Mouse (Mus musculus) limb, embryonic 12.5 days (tissue): ENCODE data around the gene Lypd6b. TPM values are rescaled to one million over a fixed set of nuclear protein-coding genes. Genes with fewer than 3 reads are reported as not detected.
A peak's percentile ranks its signal among the peaks of the same experiment; 100 is the strongest.

Source experiments
- ATAC-seq: fragments of 200-750 bp; cut with Nextera tagmentation; 2 replicates; pipeline ENCODE4 v1.8.0; 2017; ENCODE audit warnings: low read depth, moderate TSS enrichment; ENCODE audit not compliant: insufficient number of reproducible peaks, insufficient read depth, low FRiP score, low TSS enrichment
- H3K27ac ChIP-seq: fragments of 300-500 bp; sonication (generic); 2 replicates; pipeline ENCODE4 v1.5.1; 2016; ENCODE audit warnings: mild to moderate bottlenecking, moderate library complexity
- H3K27me3 ChIP-seq: fragments of 300-500 bp; sonication (generic); 2 replicates; pipeline ENCODE4 v1.6.1; 2016; ENCODE audit warnings: mild to moderate bottlenecking, moderate library complexity
- H3K36me3 ChIP-seq: fragments of 300-500 bp; sonication (generic); 2 replicates; pipeline ENCODE4 v1.6.1; 2016; ENCODE audit warnings: mild to moderate bottlenecking, moderate library complexity
- H3K4me1 ChIP-seq: fragments of 300-500 bp; sonication (generic); replicated peaks from 2 replicates; pipeline ENCODE4 v1.6.1; 2016
- H3K4me2 ChIP-seq: fragments of 300-500 bp; sonication (generic); 2 replicates; pipeline ENCODE4 v1.6.1; 2016; ENCODE audit warnings: mild to moderate bottlenecking, moderate library complexity
- H3K4me3 ChIP-seq: fragments of 300-500 bp; sonication (generic); replicated peaks from 2 replicates; pipeline ENCODE4 v1.5.1; 2016; ENCODE audit warnings: mild to moderate bottlenecking
- H3K9ac ChIP-seq: fragments of 300-500 bp; sonication (generic); replicated peaks from 2 replicates; pipeline ENCODE4 v1.6.1; 2016; ENCODE audit warnings: mild to moderate bottlenecking, moderate library complexity
- H3K9me3 ChIP-seq: fragments of 300-500 bp; sonication (generic); 2 replicates; pipeline ENCODE4 v1.6.1; 2016; ENCODE audit warnings: mild to moderate bottlenecking, moderate library complexity
- WGBS: fragments of 180-500 bp; shearing (Covaris S2); methylation state at CpG from one replicate; pipeline ENCODE4 v1.1.7; 2016; 5-methylcytosine and 5-hydroxymethylcytosine counted together
- polyA plus RNA-seq: library from polyadenylated mRNA; unstranded; fragments of >200 nt; fragmentation: Nextera tagmentation; extraction: Ambion mirVana; gene quantifications from 2 replicates; pipeline ENCODE4 v1.2.1, GENCODE M21; 2016

Gene Lypd6b
- polyA plus RNA-seq, 1 experiment from 2014 or later: 7.3 TPM

DNA sequence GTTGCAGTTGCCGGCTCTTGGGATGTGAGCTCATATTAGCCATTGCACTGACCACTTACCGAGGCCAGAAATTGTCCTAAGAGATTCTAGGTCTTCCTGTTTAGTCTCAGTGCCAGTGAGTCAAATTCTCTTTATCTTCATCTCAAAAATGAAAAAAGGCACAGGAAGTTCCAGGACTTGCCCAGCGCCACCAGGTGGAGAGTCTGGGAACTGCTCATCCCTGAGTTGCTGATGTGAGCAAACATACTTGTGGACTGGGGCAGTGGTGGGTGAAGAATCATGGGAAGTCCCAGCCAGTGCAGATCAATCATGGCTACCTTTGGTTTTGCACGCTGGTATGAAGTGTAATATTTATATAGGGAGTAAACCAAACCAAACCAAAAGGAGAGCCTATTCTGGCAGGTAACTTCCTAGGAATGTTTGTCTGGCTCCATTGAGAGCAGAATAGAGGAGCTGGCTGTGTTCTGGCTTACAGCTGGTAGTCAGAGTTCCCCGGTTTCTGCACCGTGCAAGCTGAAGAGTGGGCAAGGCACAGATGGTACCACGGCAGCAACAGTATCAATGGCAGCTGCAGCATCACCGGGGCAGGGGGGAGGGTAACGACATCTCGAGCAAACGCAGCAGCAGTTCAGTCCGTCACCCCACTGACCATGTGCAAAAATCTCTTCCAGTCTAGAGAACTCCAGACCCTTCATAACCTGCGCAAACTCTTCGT is 38.7 kb upstream of the Lypd6b start:
- H3K27me3 ChIP-seq: no peaks in the 10 kb centered on the region
- 75% methylated on average over 14 of the region's 14 CpGs for WGBS
- H3K36me3 ChIP-seq: peaks cover 46% of the 10 kb centered on the region
- H3K9ac ChIP-seq: no peak overlapping the region
- no peak overlapping the region for H3K4me3 ChIP-seq
- H3K9me3 ChIP-seq: no peaks in the 10 kb centered on the region
- ATAC-seq: no peak
- peaks cover 10% of the 10 kb centered on the region; the same call in 1 of the 2 replicates for H3K4me1 ChIP-seq
- H3K4me2 ChIP-seq: no peak overlapping the region
- no peak overlapping the region for H3K27ac ChIP-seq

DNA sequence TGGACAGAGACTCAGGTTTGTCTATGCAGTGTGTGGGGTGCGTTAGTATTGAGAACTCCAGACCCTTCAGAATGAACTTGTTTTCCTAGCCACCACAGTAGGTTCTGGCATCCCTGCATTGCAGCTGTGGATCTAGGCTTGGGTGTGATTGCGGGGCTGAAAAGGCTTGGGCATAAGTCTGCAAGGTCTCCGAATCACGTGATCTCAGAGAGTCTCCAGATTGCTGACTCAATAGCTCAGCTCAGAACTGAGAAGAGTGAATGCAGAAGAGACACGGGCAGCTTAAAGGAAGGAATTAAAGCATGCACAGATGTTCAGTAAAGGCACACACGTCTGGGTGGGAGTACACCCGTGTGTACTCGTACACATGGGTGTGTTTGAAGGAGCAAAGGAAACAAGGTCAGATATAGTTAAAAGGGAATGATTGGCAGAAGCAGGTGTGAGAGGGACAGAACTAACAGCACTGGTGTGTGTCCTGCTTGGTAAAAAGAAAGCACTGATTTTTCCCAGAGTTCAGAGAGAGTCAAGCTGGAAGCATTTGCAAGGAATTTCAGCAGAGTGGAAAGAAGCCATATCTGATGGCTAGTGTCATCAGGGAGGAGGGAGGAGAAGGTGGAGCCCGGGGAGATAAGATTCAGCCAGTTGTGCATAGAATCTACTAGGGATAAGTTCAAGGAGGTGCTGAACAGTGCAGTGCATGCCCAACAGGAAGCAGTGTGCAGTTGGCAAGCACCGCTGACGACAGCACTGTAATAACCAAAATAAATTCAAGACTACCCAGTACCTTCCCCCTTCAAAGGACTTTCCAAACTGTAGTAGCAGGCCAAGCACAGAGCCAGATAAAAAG is 37.5 kb upstream of the Lypd6b start:
- H3K36me3 ChIP-seq: peaks cover 54% of the 10 kb centered on the region

DNA sequence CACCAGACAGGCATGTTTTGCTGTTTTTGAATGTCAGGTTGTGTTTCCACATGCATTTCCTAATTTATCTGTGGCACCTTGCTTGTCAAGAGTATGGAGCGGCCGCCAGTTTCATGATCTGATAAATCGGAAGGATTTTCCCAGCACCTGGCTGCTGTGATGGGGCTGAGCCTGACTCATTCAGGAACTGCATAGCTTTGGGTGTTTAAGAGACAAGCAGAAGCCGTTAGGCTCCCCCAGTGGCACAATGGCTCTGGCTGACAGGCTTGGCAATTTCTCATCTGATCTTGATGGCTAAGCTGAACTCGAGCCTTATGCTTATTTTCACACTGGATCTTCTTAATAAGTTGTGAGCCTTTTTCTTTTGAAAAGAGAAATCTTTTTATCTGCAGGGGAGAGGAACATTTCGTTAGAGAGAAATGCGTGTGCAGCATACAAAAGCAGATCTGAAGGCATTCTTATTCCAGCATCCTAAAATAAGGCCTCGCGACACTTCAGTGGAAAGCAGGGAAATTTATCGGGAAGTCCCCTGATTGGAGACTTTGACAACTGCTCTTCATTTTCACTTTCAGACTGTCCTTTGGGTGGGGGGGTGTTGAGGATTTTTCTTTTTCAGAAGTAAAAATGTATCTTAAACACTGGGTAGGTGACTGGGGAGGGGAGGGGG is 35.8 kb upstream of the Lypd6b start:
- Histone ChIP-seq H3K4me3 (no peak overlapping the region), H3K4me2 (no peak overlapping the region), H3K4me1 (peaks cover 9% of the 10 kb centered on the region; the same call in 1 of the 2 replicates), H3K36me3 (peaks cover 51% of the 10 kb centered on the region), H3K9ac (no peak overlapping the region), H3K9me3 (no peaks in the 10 kb centered on the region), H3K27ac (no peak overlapping the region), H3K27me3 (no peaks in the 10 kb centered on the region)
- 87% methylated on average over 10 of the region's 10 CpGs for WGBS
- ATAC-seq: no peak

More for the DNA sequence above, 37.5 kb upstream of the Lypd6b start:
- H3K4me3 ChIP-seq: no peak overlapping the region
- H3K4me2 ChIP-seq: no peak overlapping the region
- no peaks in the 10 kb centered on the region for H3K27me3 ChIP-seq
- no peak for ATAC-seq
- no peak overlapping the region for H3K9ac ChIP-seq
- peaks cover 4% of the 10 kb centered on the region; the same call in 1 of the 2 replicates for H3K4me1 ChIP-seq
- WGBS: 81% methylated on average over 11 of the region's 11 CpGs
- no peak overlapping the region for H3K27ac ChIP-seq
- H3K9me3 ChIP-seq: no peaks in the 10 kb centered on the region

DNA sequence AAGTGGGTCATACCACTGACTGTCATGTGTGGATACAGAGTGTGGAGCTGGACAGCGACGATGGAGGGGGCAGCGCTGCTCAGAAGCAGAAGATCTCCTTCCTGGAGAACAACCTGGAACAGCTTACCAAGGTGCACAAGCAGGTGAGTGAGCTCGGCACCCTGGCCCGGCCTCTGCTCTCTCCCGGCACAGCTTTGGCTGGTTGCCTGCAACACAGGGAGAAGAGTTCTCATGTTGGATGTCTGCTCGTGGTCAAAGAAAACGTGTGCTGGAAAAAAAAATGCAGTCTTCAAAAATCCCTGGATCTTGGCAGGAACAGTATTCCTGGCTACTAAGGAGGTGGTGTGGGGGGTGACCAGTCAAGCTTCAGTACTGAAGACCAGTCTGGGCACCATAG is 35.3 kb upstream of the Lypd6b start:
- Histone ChIP-seq H3K4me3 (no peak overlapping the region), H3K4me1 (peaks cover 9% of the 10 kb centered on the region; the same call in 1 of the 2 replicates), H3K9me3 (no peaks in the 10 kb centered on the region), H3K27ac (no peak overlapping the region), H3K4me2 (no peak overlapping the region), H3K27me3 (no peaks in the 10 kb centered on the region), H3K9ac (no peak overlapping the region), H3K36me3 (peaks cover 48% of the 10 kb centered on the region)
- 88% methylated on average over 8 of the region's 8 CpGs for WGBS
- ATAC-seq: no peak

DNA sequence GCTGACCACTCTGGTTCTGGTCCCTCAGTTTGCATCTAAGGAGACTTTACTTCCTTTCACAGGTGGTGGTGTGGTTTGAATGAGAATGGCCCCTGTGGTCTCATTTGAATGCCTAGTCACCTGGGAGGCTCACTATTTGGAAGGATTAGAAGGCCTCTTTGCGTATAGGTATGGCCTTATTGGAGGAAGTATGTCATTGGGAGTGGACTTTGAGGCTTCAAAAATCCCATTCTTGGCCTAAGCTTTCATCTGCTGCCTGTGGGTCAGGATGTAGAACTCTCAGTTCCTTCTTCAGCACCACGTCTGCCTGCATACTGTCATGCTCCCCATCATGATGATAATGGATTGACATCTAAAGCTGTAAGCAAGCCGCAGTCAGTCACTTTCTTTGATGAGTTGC is 34.4 kb upstream of the Lypd6b start:
- H3K4me1 ChIP-seq: 0 out of 2 replicates have a peak, but pooled peaks cover 7% of the 10 kb centered on the region
- H3K9ac ChIP-seq: no peak overlapping the region
- peaks cover 51% of the 10 kb centered on the region for H3K36me3 ChIP-seq
- no peak overlapping the region for H3K27ac ChIP-seq
- no peaks in the 10 kb centered on the region for H3K27me3 ChIP-seq
- WGBS: 90% methylated on average over 3 of the region's 3 CpGs
- no peak overlapping the region for H3K4me3 ChIP-seq
- no peak for ATAC-seq
- no peaks in the 10 kb centered on the region for H3K9me3 ChIP-seq
- H3K4me2 ChIP-seq: no peak overlapping the region

DNA sequence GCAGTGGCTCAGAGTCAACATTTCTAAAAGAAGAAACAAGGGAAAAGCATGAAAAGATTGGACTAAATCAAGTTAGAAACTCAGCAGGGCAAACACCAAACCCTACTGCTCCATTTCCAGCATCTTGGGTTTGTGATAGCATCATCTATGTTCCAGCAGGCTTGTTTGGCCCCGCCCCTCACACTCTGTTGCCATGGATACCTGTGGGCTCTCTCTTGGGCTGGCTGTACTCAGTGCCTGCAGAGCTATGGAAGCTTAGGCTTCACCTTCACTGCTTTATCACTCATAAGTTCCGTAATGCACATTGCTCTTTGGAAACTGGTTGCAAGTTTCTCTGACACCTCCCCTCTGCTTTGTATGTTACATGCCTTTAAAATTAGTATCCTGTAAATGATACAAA is 32.4 kb upstream of the Lypd6b start:
- Histone ChIP-seq H3K9ac (no peak overlapping the region), H3K4me1 (0 out of 2 replicates have a peak, but pooled peaks cover 7% of the 10 kb centered on the region), H3K4me3 (no peak overlapping the region), H3K27ac (no peak overlapping the region), H3K4me2 (no peak overlapping the region), H3K9me3 (no peaks in the 10 kb centered on the region), H3K36me3 (peaks cover 68% of the 10 kb centered on the region), H3K27me3 (no peaks in the 10 kb centered on the region)
- no peak for ATAC-seq
- 59% methylated on average over 2 of the region's 2 CpGs for WGBS

DNA sequence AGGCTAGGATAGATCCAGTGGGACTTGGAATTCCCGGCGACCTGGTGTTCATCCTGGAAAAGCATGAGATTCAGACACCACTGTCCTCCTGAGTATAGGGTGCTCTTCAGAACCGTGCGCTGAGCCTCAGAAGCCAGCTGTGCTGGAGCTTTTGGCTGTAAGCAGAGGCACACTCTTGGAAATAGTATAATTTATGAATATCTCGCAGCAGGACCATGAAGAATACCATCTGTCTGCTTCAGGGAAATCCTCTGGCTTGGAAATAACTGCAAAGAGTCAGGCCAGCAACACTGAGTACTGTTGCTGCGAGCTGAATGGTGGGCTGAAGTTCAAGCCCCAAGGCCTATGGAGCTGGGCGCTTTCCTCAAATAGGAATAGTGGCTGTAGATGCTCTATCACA is 29.9 kb upstream of the Lypd6b start:
- Histone ChIP-seq H3K4me1 (0 out of 2 replicates have a peak, but pooled peaks cover 7% of the 10 kb centered on the region), H3K27ac (no peak overlapping the region), H3K9me3 (no peaks in the 10 kb centered on the region), H3K27me3 (no peaks in the 10 kb centered on the region), H3K4me2 (no peak overlapping the region), H3K4me3 (no peak overlapping the region), H3K36me3 (peaks cover 76% of the 10 kb centered on the region), H3K9ac (no peak overlapping the region)
- WGBS: 95% methylated on average over 7 of the region's 7 CpGs
- ATAC-seq: no peak

DNA sequence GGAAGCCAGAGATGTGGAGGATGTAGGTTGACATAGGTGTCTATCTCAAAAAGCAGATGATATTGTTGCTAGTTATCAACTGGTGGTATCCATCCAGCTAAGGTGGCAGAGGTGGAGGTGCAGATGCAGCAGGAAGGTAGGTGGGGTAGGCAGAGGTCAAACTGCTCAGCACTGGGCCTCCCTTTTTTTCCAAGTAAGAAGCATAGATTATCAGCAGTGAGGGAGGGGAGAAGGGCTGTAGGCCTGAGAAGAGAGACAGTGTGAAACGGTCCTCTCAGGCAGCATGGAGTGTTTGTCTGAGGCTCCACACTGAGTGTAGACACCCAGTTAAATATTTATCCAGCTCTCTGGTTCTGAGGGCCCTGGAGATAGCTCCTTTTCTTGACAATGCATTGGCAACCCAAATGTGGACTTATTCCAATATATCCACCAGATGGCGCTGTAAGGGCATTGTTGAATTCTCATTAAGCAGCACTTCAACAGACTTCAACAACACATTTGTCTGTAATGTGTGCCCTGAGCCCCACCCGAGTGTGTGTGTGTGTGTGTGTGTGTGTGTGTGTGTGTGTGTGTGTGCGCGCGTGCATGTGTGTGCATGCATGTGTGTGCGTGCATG is 23.0 kb upstream of the Lypd6b start:
- Histone ChIP-seq H3K27ac (no peak overlapping the region), H3K36me3 (peaks cover 62% of the 10 kb centered on the region)

DNA sequence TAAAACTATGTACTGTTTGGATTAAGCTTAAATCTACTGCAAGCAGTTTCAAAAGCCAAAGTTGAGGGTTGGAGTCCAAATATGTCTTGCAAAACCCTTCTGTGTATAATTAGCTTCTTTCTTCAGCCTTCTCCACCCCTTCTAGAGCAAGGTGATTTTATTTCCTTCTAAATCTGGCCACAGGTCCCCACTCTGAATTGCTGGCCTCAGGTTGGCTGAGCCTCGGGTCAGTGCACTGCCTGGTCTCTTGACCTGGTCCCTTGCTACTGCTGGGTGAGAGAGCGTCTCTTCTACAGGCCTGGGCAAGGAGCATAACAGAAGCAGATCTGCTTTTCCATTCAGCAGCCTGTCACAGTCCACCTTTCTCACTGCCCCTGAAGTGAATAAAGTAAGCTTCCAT is 18.6 kb upstream of the Lypd6b start:
- H3K4me3 ChIP-seq: no peak overlapping the region
- no peak overlapping the region for H3K27ac ChIP-seq
- H3K9ac ChIP-seq: no peak overlapping the region
- no peaks in the 10 kb centered on the region for H3K9me3 ChIP-seq
- no peak for ATAC-seq
- H3K4me1 ChIP-seq: no peaks in the 10 kb centered on the region
- peaks cover 21% of the 10 kb centered on the region; the same call in 1 of the 2 replicates for H3K36me3 ChIP-seq
- no peak overlapping the region for H3K4me2 ChIP-seq
- no peaks in the 10 kb centered on the region for H3K27me3 ChIP-seq
- WGBS: 75% methylated on average over 2 of the region's 2 CpGs

More for the DNA sequence above, 23.0 kb upstream of the Lypd6b start:
- WGBS: 53% methylated on average over 7 of the region's 7 CpGs
- no peaks in the 10 kb centered on the region for H3K27me3 ChIP-seq
- no peak overlapping the region for H3K4me2 ChIP-seq
- 0 out of 2 replicates have a peak, but pooled peaks have one; percentile 42 for ATAC-seq
- no peak overlapping the region for H3K4me3 ChIP-seq
- no peaks in the 10 kb centered on the region for H3K4me1 ChIP-seq
- no peak overlapping the region for H3K9ac ChIP-seq
- H3K9me3 ChIP-seq: no peaks in the 10 kb centered on the region

DNA sequence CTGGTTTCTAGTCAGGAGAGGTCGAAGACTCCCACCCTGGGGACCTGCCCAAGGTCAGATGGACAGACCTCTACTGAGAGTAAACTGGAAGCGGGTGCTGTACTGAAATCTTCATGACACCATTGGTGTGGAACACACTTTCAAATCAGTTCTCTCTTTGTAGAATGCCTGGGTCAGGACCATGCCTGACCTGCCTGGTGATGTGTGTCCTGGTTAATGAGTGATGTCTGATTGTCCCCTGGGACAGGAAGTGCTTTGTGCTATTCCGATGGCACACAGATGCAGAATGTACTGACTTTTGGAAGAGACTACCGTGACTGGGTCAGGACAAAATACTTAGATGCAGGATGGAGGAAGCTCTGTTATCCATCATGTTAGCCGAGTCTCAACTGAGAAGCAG is 17.0 kb upstream of the Lypd6b start:
- Histone ChIP-seq H3K36me3 (peaks cover 21% of the 10 kb centered on the region; the same call in 1 of the 2 replicates), H3K27ac (no peak overlapping the region), H3K4me3 (no peak overlapping the region), H3K27me3 (no peaks in the 10 kb centered on the region), H3K9me3 (no peaks in the 10 kb centered on the region), H3K9ac (no peak overlapping the region), H3K4me1 (no peaks in the 10 kb centered on the region), H3K4me2 (no peak overlapping the region)
- WGBS: 90% methylated on average over 5 of the region's 5 CpGs
- ATAC-seq: no peak
